9 mouse cellular contexts compared by ENCODE assay signal in genomic region chr5:137481138-137481537, GRCm38 (mm10). TPM values are rescaled to one million over a fixed set of nuclear protein-coding genes. Genes with fewer than 3 reads are reported as not detected.
A peak's percentile ranks its signal among the peaks of the same experiment; 100 is the strongest.
DNase-seq lines count a peak whose midpoint lies in the region; ATAC-seq and TF ChIP-seq lines count a peak whose summit lies in the region.
"Had no signal": no experiment of that assay in that cellular context is flagged by ENCODE, and none has a peak within 500 bp of the region (broad histone marks: within the 10 kb centered on the region; RNA-seq: fewer than 3 reads in every experiment).

No protein-coding gene starts in this region.

- DNase-seq in 416B (ENCODE audit: low read depth) (peak; percentile 82), ES-CJ7 (ENCODE audit: low read depth, low spot score) (peak; percentile 86)
- peak; percentile 71 for DNase-seq in cerebellum, adult 11-12 months
- peak; percentile 82 for DNase-seq in gastrocnemius, postnatal 10 days
- peak; percentile 67 to 84 for DNase-seq in layer of hippocampus, adult 2 months (ENCODE audit: low spot score in 2 of 2)
- peak; percentile 96 for DNase-seq in lung, embryonic 14.5 days
- peak; percentile 82 for DNase-seq in right cerebral cortex, postnatal 4 days

- peaks cover 17% of the 10 kb centered on the region for H3K27me3 ChIP-seq in lung, embryonic 14.5 days (ENCODE audit: insufficient read depth, low read length)

- no peak overlapping the region for H3K4me3 ChIP-seq in layer of hippocampus, adult 2 months
- no peak overlapping the region for H3K4me3 ChIP-seq in lung, embryonic 14.5 days (ENCODE audit: low read depth, low read length)
- H3K4me3 ChIP-seq: lung, embryonic 15.5 days had no signal

- H3K9me3 ChIP-seq in lung, embryonic 14.5 days (ENCODE audit: low read depth, low read length): no peaks in the 10 kb centered on the region
- H3K9me3 ChIP-seq: lung, embryonic 15.5 days had no signal

- H3K27ac ChIP-seq in layer of hippocampus, adult 2 months: no peak overlapping the region
- no peak overlapping the region for H3K27ac ChIP-seq in lung, embryonic 14.5 days (ENCODE audit: low read depth)
- H3K27ac ChIP-seq: lung, embryonic 15.5 days had no signal

- no peak overlapping the region for H3K4me2 ChIP-seq in lung, embryonic 14.5 days
- H3K4me2 ChIP-seq: lung, embryonic 15.5 days had no signal

- no peaks in the 10 kb centered on the region for H3K36me3 ChIP-seq in lung, embryonic 14.5 days (ENCODE audit: insufficient read depth)
- H3K36me3 ChIP-seq: lung, embryonic 15.5 days had no signal

- H3K4me1 ChIP-seq in lung, embryonic 14.5 days (ENCODE audit: insufficient read depth): no peaks in the 10 kb centered on the region

- peak; percentile 76 for TF ChIP-seq CTCF in layer of hippocampus, adult 2 months (conservative IDR thresholded peaks at IDR 0.05)
- peak; percentile 79 for TF ChIP-seq CTCF in lung, embryonic 14.5 days (IDR thresholded peaks at IDR 0.05; ENCODE audit: low read depth)

- no peak for ATAC-seq in lung, embryonic 14.5 days (ENCODE audit: insufficient read depth)
- no peak for ATAC-seq in activated CD4-positive, CD25-positive, alpha-beta regulatory T cell, adult 4 months

- H3K9ac ChIP-seq in lung, embryonic 14.5 days: no peak overlapping the region
- H3K9ac ChIP-seq: lung, embryonic 15.5 days had no signal

RNA-seq across cellular contexts. Expression of gene Zan, which starts 4.3 kb away (rescaled TPM):
- under 1 TPM; 0.23 to 0.31 TPM for total RNA-seq in gastrocnemius, postnatal 10 days (2021)
- under 1 TPM; 0.36 to 0.49 TPM for total RNA-seq in layer of hippocampus, adult 2 months (2021)
- polyA plus RNA-seq in lung, embryonic 14.5 days (2014; fragmentation: Nextera tagmentation; extraction: Ambion mirVana): 0.18 and 0.24 TPM in 2 replicates
- under 1 TPM; 0.11 to 0.21 TPM for polyA plus RNA-seq in activated CD4-positive, CD25-positive, alpha-beta regulatory T cell, adult 4 months (2017; shearing (Covaris generic))

RNA-seq across cellular contexts. Expression of gene Pop7, which starts 21.2 kb away (rescaled TPM):
- total RNA-seq in gastrocnemius, postnatal 10 days (2021): 10 to 100 TPM; 16.6 to 18.5 TPM
- 10 to 100 TPM; 33.8 to 35.1 TPM for total RNA-seq in layer of hippocampus, adult 2 months (2021)
- polyA plus RNA-seq in lung, embryonic 14.5 days (2014; fragmentation: Nextera tagmentation; extraction: Ambion mirVana): 54.3 and 58.4 TPM in 2 replicates
- polyA plus RNA-seq in activated CD4-positive, CD25-positive, alpha-beta regulatory T cell, adult 4 months (2017; shearing (Covaris generic)): 10 to 100 TPM; 60.7 to 66.2 TPM

RNA-seq across cellular contexts. Expression of gene Gigyf1, which starts 37.2 kb away (rescaled TPM):
- total RNA-seq in gastrocnemius, postnatal 10 days (2021): 10 to 100 TPM; 23.0 to 25.3 TPM
- 10 to 100 TPM; 61.9 to 63.5 TPM for total RNA-seq in layer of hippocampus, adult 2 months (2021)
- 11.1 and 11.6 TPM in 2 replicates for polyA plus RNA-seq in lung, embryonic 14.5 days (2014; fragmentation: Nextera tagmentation; extraction: Ambion mirVana)
- 10 to 100 TPM; 18.5 to 22.6 TPM for polyA plus RNA-seq in activated CD4-positive, CD25-positive, alpha-beta regulatory T cell, adult 4 months (2017; shearing (Covaris generic))

RNA-seq across cellular contexts. Expression of gene Epo, which starts 51.9 kb away (rescaled TPM):
- total RNA-seq in gastrocnemius, postnatal 10 days (2021): not detected
- total RNA-seq in layer of hippocampus, adult 2 months (2021): not detected
- polyA plus RNA-seq in lung, embryonic 14.5 days (2014; fragmentation: Nextera tagmentation; extraction: Ambion mirVana): 0.37 and 0.38 TPM in 2 replicates
- polyA plus RNA-seq in activated CD4-positive, CD25-positive, alpha-beta regulatory T cell, adult 4 months (2017; shearing (Covaris generic)): not detected

RNA-seq across cellular contexts. Expression of gene Gnb2, which starts 52.2 kb away (rescaled TPM):
- 100 to 1,000 TPM; 301 to 324 TPM for total RNA-seq in gastrocnemius, postnatal 10 days (2021)
- total RNA-seq in layer of hippocampus, adult 2 months (2021): 100 to 1,000 TPM; 600 to 607 TPM
- polyA plus RNA-seq in lung, embryonic 14.5 days (2014; fragmentation: Nextera tagmentation; extraction: Ambion mirVana): 411 and 440 TPM in 2 replicates
- polyA plus RNA-seq in activated CD4-positive, CD25-positive, alpha-beta regulatory T cell, adult 4 months (2017; shearing (Covaris generic)): 10 to 100 TPM; 73.0 to 82.7 TPM
